Mouse (Mus musculus) megakaryocyte, adult 5-6 weeks (primary cell): ENCODE measurements at regions not wholly inside any gene's neighbourhood (a gene's known extent, or its start where the extent isn't known, plus 50 kb on each side); places are given as distances from the start of the nearest gene placed in this dataset.

Experiments
- ATAC-seq: 2 replicates; pipeline ENCODE4 v1.8.0; 2016; ENCODE audit warnings: mild to moderate bottlenecking, inconsistent platforms; ENCODE audit not compliant: poor library complexity, severe bottlenecking

DNA sequence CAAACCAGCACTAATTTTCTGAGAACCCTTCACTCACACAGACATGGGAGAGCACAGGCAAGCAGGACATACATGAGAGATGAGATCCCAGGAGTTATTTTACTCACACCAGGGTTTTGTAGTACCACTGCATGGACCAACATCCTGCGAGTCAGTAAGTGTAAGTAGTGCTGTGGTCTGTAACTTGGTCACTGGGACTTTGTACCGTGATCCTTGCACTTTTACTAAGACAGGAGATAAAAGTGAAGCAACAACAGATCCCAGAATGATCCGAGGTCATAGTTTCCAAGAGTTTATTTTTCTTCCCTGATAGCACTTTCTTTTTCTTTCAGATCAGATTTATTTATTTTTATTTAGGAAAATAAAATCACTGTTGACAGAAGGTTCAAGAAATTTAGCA, 54.1 kb upstream of the Mtap start:
- no peak for ATAC-seq

DNA sequence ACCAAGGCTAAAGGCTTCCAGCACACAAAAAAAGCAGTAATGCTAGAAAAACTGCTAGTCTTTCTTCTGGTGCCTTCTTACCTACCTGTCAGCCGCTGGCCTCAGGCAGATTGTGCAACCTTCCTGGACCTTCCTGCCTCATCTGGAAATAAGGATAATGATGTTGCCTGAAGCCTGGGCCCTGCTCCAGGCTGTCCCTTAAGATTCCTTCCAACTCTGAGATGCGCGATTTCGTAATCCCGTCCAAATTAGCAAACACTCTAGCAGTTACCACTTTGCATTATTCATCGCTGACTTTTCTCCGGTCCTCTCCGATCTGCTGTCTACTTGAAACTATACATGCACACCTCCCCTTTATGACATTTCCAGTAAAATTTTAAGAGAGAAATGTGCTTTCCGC, 58.4 kb upstream of the Mtap start:
- no peak for ATAC-seq

DNA sequence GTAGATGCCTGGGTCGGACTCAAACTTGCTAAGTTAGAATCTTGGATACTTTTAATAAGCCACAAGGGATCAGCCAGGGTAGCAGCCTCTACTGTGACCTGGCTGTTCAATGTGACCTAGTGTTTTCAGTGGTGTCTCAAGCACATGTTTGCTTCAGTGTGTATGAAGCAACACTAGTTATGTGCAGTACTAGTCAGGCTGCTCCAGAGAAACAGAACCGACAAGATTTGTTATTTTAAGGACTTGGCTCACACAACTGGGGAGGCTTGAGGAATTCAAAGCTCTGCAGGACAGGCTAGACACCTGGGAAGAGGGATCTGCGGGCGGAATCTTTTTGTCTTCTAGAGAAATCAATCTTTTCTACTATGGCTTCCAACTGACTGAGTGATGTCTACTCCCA, 62.2 kb upstream of the Mtap start:
- ATAC-seq, result no peak

DNA sequence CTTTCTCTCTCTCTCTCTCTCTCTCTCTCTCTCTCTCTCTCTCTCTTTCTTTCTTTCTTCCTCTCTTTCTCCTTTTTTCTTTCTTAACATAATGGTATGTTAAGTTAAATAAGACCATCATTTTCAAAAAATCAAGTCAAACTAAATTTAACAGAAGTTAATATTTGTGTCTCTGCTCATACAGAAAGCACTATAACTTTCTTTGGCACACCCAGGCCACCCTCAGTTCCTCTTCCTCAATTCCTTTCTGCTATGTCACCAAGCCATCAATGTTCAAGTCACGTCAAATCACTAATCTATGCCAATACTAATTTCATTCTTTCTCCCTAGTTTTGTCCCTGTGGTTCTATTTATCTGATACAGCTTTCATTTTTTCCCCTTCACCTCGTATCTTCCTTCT, 66.5 kb upstream of the Mtap start:
- ATAC-seq, result peak; percentile 87

DNA sequence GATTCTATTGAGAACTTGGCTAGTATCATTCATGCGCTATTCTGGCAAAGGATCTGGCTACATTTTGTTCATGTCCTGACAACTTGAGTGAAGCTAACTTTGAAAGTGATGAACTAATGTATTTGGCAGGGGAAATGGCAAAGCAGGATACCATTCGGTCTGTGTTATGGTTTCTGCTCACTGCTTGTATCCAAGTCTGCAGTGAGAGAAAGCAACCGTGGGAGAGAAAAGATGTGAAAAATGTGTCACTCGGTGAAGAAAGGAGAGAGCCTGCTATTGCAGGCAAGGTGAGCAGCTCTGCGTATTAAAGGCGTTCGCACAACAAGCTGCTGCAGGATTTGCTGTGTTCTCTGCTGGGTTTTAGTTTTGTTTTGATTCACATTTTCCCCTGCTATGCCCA, 72.5 kb upstream of the Mtap start:
- ATAC-seq, result no peak

DNA sequence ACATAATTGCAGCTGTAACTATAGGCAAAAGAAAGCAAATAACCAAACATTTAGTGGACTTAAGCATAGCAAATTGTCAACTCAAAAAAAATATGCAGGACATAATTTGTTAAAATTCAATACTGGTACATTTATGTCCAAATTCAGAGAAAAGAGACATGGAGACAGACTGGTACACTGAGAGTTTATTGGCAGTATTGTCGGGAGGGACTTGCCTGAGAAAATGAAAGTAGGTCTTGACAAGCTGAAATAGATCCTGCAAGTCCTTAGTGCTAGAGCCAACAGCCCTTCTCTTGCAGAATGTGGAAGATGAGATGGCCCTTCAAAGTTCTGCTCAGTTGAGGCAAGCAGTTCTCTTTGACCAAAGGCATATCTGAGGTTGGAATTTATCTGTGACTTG, 74.5 kb upstream of the Mtap start:
- ATAC-seq, result no peak

DNA sequence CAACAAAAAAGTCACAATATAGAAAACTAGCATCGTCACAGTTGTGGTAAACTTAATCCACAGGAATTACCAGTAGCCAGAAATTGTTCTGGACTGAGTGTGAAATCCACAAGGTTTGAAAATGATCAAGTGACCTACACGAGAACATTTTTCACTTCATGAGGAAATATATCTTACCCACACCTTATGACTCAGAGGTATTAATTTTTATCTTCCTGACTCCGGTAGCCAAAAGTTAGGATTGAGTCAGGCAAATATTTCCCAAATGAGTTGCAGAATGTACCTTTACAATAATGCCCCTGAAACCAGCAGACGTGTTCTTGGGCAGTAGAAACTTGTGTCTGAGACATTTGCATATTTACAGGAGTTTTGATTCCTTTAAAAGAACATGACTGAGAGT, 75.3 kb upstream of the Mtap start:
- ATAC-seq, result no peak

DNA sequence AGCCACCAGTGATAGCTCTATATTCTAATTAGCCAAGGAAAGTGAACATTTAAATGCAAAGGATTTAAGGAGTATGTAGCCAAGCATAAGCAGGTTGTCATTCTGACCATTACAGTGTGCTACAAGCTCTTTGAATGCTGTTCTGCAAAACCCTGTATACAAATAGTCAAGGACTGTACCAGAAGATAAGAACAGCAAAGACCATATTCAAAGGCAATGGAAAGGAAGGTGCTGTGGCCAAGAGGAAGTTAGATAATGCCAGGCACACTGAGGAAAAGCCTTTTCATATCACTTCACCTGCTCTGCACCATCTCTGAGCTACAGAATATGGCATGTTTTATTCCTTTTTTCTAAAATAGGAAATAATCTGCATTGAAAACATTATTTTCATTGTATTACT, 79.3 kb upstream of the Mtap start:
- ATAC-seq, result 0 out of 2 replicates have a peak, but pooled peaks have one; percentile 19

DNA sequence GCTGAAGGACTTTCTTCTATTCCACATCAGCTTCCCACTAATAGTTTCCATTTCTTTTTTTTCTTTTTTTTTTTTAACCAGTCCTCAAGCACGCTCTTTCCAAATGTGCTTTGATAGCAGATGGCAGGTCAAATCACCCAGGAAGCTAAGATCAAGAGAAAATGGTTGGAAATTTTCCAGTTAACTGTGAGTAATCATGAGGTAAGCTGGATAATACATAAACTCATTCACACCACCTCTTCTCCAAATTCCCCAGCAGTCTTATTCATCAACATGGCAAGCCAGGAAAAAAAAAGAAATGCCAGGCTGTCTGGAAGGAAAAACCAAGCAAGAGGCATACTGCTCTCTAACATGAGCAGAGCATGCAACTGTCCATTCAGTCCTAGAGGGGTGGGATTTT, 79.8 kb upstream of the Mtap start:
- ATAC-seq, result no peak

DNA sequence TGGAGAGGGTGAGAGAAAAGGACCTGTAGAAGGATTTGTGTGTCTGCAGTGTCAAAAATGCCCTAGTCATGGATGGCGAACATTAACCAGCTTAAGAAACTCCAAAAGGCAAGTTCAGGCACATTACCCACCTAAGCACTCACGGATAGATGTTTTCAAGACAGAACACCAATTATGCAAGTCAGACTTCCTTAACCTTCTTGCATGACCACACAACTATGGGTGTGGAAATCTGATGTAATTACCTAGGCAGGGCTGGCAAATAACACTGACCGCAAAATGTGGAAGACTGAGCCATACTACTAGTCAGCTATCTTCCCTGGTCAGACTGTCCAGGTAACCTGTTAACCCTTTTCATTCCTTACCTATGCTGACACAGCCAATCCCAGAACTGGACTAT, 81.0 kb upstream of the Mtap start:
- ATAC-seq, result peak; percentile 89

DNA sequence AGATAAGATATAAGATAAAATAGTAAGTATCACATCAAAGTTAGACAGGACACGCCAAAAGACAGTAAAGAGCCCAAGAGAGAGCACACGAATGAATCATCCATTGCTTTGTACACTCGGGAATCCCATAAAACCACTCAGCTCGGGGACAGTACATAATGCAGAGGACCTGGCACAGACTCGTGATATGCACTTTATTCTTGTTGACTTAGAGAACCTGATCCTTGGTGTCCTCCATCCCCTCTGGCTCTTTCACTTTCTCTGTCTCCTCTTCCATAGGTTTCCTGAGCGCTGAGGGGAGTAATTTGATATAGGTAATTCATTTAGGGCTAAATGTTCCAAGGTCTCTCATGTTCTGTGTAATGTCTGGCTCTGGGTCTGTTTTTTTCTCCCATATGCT, 83.3 kb upstream of the Mtap start:
- ATAC-seq, result no peak

DNA sequence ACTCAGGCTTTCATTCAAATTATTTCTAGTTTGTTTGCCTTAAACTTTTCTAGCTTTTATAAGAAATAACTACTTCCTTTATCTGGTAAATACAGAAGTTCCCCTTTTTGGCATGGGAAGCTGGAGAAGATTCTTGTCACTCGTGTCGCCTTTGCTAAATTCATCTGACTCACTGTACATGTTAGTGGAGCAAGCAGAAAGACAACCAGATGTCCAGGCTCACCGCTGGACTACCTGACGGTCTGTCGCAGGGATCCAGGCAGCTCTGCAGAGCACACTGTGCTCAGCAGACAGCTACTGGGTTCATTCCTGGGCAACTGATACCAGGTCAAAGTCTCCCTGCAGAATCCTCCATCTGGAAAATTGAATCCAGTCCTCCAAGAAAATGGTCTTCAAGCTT, 85.0 kb upstream of the Mtap start:
- ATAC-seq, result peak; percentile 77

DNA sequence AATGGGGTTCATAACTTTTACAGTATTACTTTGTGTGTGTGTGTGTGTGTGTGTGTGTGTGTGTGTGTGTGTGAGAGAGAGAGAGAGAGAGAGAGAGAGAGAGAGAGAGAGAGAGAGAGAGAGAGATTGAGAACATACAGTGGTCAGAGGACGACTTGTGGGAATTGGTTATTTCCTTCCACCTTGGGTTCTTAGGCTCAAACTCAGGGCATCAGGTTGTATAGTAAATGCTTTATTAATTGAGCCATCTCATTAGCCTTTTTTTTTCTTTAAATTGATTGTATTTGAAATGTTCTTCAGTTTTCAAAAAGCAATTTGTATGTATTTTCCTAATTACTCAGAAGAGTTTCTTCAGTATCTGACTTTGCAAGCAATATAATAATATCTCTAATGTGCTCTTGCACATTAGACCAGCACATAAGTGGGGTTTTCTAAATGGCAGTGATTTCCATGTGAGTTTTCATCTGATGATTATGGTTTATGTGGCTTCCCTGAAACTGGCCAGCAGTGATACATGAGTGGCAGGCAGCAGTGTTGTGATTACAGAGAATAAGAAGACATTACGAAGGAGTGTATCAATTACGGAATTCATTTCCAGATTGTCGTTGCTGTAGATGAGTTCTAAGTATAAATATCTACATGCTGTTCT, 86.2 kb upstream of the Mtap start:
- no peak for ATAC-seq

DNA sequence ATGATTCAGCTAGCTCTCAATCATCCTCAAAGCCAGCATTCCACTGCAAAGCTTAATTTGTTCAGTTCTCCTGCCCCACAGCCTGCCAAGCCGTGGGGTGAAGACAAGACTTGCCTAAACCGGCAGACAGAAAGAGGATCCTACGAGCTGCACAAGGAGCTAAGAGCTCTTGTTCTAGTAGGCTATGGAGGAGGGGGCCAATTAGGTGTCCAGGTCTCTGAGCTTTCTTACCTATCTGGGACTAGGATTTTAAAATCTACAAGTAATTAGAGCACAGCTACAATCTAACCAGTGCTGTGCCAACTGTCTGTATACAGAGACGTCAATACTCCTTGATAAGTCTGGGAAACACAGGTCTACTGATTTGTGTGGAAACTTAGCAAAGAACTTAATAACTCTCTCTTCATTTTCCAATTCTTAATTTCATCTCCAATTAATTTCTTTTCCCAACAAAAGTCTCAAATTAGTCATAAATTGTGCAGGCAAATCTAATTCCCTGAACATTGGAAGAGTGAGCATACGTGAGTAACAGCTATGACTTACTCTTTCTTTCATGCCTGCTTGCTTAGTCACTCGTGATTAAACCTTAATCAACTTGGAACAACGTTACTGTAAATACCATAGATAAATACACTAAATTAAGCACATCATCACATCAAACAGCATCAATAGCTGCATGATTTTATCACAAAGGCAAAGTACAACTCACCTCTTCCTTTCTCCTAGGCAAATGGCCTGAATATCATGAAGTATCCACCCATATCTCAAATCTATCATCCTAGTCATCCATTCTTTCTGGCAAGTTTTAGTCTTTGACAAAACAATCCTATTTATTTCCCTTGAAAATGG, 87.1 kb upstream of the Mtap start:
- ATAC-seq, result no peak

DNA sequence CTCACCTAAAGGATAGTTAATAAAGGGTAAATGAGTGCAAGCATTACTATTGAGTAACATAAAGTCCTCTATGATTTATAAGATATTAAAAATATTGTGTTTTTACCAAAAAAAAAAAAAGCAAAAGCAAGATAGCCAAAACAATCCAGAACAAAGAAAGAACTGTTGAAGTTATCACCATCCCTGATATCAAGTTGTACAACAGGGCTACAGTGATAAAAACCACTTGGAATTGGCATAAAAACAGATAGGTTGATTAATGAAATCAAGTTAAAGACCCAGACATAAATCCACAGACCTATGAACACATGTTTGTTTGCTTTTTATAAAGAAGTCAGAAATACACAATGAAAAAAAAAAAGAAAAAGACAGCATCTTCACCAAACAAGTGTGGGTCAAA, 92.4 kb upstream of the Mtap start:
- ATAC-seq, result no peak

DNA sequence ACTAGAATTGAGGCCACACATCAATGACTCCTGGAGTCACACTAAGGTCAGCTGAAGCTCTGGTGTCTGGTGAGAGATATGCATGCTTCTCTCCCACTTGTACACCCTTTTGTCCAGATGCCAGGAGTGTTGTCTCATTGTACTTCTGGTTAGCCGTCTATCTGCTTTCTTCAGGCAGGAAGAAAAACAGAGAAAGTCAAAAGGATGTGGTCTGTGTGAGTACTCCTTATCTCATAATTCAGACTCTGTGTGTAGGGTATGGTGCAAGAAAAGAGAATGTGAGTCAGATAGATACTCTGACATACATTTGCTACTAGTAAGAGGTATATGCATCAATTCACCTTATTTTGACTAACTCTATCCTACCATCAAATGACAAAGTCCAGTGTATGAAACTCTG, 92.9 kb upstream of the Mtap start:
- ATAC-seq, result peak; percentile 78

DNA sequence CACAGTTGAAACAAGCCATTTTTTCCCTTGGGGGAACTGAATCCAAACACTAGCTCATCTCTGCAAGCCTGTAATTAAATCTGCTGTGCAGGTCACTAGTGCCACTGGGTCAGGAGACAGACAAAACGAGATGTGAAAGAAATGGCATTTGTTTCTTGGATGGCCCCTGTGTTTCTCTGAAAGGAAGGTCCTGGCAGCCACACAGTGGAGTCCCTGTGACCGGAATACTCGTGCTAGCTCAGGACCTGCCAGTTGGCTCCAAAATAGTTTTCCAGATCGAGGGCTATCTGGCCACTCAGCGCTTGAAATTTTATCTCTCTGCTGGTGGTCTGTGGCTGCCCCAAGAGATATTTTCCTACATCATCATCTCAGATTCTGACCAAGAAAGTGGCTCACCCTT, 96.1 kb upstream of the Mtap start:
- no peak for ATAC-seq

DNA sequence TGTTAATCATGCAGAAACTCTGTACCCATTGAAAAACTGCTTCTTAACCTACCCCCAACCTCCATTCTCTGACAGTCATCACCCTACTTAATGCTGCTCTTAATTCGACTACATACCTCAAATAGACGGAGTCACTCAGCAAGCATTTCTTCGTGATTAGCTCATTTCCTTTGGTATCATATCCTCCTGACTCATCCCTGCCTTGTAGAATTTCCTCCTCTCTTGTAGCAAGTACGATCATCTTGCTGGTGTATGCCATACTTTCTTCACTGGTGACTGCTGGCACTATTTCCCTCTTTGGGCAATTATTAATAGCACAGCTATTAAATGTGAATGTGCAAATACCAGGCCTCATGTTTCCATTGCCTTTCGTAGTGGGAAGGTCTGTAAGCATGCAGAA, 98.0 kb upstream of the Mtap start:
- no peak for ATAC-seq

DNA sequence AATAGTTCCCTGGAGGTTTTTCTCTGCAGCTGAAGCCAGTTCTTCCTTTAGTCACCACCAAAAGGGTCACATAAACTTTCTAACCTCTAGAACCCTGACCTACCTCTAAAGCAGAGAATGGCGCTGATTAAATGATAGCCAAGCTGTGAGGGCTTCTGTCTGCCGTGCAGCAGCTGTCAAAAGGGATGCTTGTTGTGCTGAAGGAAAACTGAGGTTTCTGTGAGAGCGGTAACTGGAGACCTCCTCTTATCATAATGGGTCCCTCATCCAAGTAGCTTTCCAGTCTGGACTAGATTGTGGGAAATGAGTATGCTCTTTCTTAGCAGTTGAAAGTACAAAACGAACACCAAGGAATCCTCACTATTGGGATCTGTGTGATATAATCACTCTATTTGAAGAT, 98.8 kb upstream of the Mtap start:
- ATAC-seq, result no peak

DNA sequence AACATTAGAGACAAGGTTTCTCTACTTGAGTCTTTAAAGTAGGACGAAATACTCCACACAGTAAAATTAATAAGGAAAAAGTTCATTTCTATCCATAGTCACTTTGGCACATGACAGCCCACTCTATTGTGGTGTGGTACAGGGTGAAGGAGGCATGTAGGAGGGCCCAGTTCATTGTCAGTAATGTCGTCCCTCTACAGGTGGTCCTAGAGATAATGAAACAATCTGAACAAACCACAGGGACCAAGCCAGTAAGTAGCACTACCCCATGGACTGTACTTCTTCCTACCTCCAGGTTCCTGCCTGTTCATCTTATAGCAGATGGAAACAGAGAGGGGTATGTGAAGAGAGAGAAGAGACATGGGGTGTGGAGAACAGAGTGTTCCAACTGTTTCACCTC, 102.1 kb upstream of the Mtap start:
- no peak for ATAC-seq

DNA sequence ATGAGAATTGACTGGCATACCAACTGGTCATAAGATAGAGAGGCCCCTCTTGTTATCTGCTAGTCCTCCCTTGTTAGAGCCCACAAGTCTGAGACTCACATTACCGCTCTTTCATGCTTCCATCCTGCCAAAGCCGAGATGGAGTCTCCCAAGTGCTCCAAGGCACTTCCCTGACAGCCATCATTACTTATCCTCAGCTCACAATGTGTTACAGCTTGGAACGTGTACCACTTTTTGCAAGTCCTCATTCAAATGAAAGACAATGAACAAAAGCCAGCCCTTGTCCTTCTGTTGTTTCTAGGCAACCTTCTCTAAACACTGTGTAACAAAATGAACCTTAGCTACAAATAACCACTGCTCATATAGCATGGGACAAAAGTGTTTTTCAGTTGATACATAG, 102.6 kb upstream of the Mtap start:
- no peak for ATAC-seq

DNA sequence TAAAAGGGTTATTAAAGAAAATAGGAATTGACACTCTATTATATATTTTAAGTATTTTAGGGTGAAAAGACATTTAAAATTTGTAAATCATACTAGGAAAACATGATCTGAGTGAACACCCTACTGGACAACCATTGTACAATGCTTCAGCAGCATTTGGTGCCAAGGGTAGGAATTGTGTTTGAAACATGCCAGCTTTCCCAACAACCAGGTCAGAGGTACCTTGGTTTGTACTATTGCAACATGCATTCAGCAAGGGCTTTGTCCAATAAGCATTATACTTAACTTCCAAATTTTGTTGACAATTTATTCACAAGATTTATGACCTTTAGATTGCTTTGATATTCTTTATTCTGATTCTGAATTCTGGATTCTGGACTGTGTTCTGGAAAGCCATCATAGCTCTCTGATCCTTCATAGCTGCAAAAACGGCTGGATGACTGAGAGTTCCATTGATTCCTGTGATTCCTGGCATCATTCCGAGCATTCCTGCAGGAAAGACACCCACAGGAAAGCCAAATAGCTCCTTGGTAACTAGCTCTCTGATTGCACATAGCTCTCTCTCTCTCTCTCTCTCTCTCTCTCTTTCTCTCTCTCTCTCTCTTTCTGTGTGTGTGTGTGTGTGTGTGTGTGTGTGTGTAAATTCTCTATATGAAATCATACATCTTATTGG, 124.1 kb upstream of the Mtap start:
- no peak for ATAC-seq
